Mouse (Mus musculus) megakaryocyte-erythroid progenitor cell, adult 5-6 weeks (primary cell): Measurements from ENCODE around the gene Sv2b. TPM values are rescaled to one million over a fixed set of nuclear protein-coding genes. Genes with fewer than 3 reads are reported as not detected.

ENCODE experiments used
- ATAC-seq: replicated peaks from 2 replicates; pipeline ENCODE4 v1.8.0; 2016; ENCODE audit warnings: mild to moderate bottlenecking, inconsistent platforms; ENCODE audit not compliant: severe bottlenecking, poor library complexity, low FRiP score, low TSS enrichment
- total RNA-seq, 2 experiments: library from RNA; stranded (forward) in 1 of 2; stranded (reverse) in 1 of 2; fragments of 200-1000, 215-1000 nt in 1 of 2; fragments of >200 nt in 1 of 2; fragmentation: Nextera tagmentation in 1 of 2; gene quantifications; 2 replicates each; pipeline ENCODE4 v1.2.3; 2014 to 2017

Sv2b gene
- total RNA-seq, 2 experiments from 2014 or later, result not detected

GRCm38 (mm10) chr7:75296688-75297119 is 12.4 kb downstream of the Sv2b start:
- ATAC-seq, result no peak

- ATAC-seq, result no peak
Measured at GRCm38 (mm10) chr7:75295228-75295865, 13.7 kb downstream of the Sv2b start.

GRCm38 (mm10) chr7:75292246-75292645 is 16.8 kb downstream of the Sv2b start:
- no peak for ATAC-seq

- no peak for ATAC-seq
Measured at GRCm38 (mm10) chr7:75290554-75290953, 18.5 kb downstream of the Sv2b start.

GRCm38 (mm10) chr7:75287237-75287636 is 21.8 kb downstream of the Sv2b start:
- no peak for ATAC-seq

GRCm38 (mm10) chr7:75282951-75283350 is 26.1 kb downstream of the Sv2b start:
- no peak for ATAC-seq

GRCm38 (mm10) chr7:75282080-75282650 is 26.9 kb downstream of the Sv2b start:
- ATAC-seq, result no peak

GRCm38 (mm10) chr7:75281106-75281505 is 28.0 kb downstream of the Sv2b start:
- no peak for ATAC-seq

GRCm38 (mm10) chr7:75277847-75278246 is 31.2 kb downstream of the Sv2b start:
- no peak for ATAC-seq

GRCm38 (mm10) chr7:75276739-75277138 is 32.3 kb downstream of the Sv2b start:
- no peak for ATAC-seq

- no peak for ATAC-seq
Measured at GRCm38 (mm10) chr7:75274518-75274917, 34.5 kb downstream of the Sv2b start.

GRCm38 (mm10) chr7:75273633-75274032 is 35.4 kb downstream of the Sv2b start:
- ATAC-seq, result no peak

- ATAC-seq, result no peak
Measured at GRCm38 (mm10) chr7:75271921-75272381, 37.1 kb downstream of the Sv2b start.

GRCm38 (mm10) chr7:75271306-75271705 is 37.8 kb downstream of the Sv2b start:
- no peak for ATAC-seq

GRCm38 (mm10) chr7:75267236-75267635 is 41.8 kb downstream of the Sv2b start:
- no peak for ATAC-seq

- ATAC-seq, result no peak
Measured at GRCm38 (mm10) chr7:75265241-75265640, 43.8 kb downstream of the Sv2b start.

- ATAC-seq, result no peak
Measured at GRCm38 (mm10) chr7:75259945-75260344, 49.1 kb downstream of the Sv2b start.

GRCm38 (mm10) chr7:75253611-75254250 is 55.3 kb downstream of the Sv2b start:
- no peak for ATAC-seq

- ATAC-seq, result no peak
Measured at GRCm38 (mm10) chr7:75240754-75241507, 68.1 kb downstream of the Sv2b start.

GRCm38 (mm10) chr7:75236386-75236785 is 72.7 kb downstream of the Sv2b start:
- no peak for ATAC-seq
